Comparison of ENCODE assay signal across 9 mouse cellular contexts in genomic region chr5:111273589-111273988, GRCm38 (mm10). TPM values are rescaled to one million over a fixed set of nuclear protein-coding genes. Genes with fewer than 3 reads are reported as not detected.
DNase-seq lines count a peak whose midpoint lies in the region; ATAC-seq and TF ChIP-seq lines count a peak whose summit lies in the region.
"Had no signal": no experiment of that assay in that cellular context is flagged by ENCODE, and none has a peak within 500 bp of the region (broad histone marks: within the 10 kb centered on the region; RNA-seq: fewer than 3 reads in every experiment).

No protein-coding gene starts in this region.

- H3K4me2 ChIP-seq in hindbrain, embryonic 15.5 days = no peak overlapping the region
- H3K4me2 ChIP-seq: limb, embryonic 15.5 days had no signal

- WGBS in hindbrain, embryonic 15.5 days = 28% methylated on average over 10 of the region's 10 CpGs

- peaks cover 24% of the 10 kb centered on the region for H3K4me1 ChIP-seq in hindbrain, embryonic 15.5 days (replicated peaks)

- H3K9me3 ChIP-seq in hindbrain, embryonic 15.5 days = no peaks in the 10 kb centered on the region
- H3K9me3 ChIP-seq: limb, embryonic 15.5 days had no signal

- POLR2A ChIA-PET in Patski (lab: Charles Lee) = no interaction called here

- CTCF ChIA-PET in Patski (lab: Charles Lee) = interaction anchor here (0.6 to 3.6 kb wide), 11 partner anchors 9 to 434 kb away, joined by 3 to 20 read pairs (median 3); partner anchors contain the start of genes Chek2 and Hscb

- in situ Hi-C loops in Patski (cut with MboI; ENCODE audit: low pct_unique_long_range_greater_than_20kb) = loop anchor here (5.0 to 10.0 kb wide), 2 partner anchors 64 to 881 kb away; no protein-coding TSS in a partner anchor

- H3K9ac ChIP-seq in hindbrain, embryonic 15.5 days = no peak overlapping the region
- H3K9ac ChIP-seq: limb, embryonic 15.5 days had no signal

- DNase-seq in Patski (ENCODE audit: low read depth, low spot score) = no peak
- peak; percentile 86 for DNase-seq in cerebellum, adult 9-10 months
- DNase-seq in frontal cortex, postnatal 14 days (ENCODE audit: low spot score in 2 of 2) = peak; percentile 61 to 76
- peak; percentile 79 to 81 for DNase-seq in layer of hippocampus, postnatal 36 days
- peak; percentile 86 to 91 for DNase-seq in lung, postnatal 4 days
- DNase-seq in right cerebral cortex, adult 18-20 months = peak; percentile 83
- peak; percentile 66 for DNase-seq in urinary bladder, postnatal 10 days (ENCODE audit: low spot score)

- no peak for TF ChIP-seq CTCF in Patski (IDR thresholded peaks at IDR 0.05)

- no peak overlapping the region for H3K4me3 ChIP-seq in hindbrain, embryonic 15.5 days
- H3K4me3 ChIP-seq: limb, embryonic 15.5 days had no signal

- H3K27ac ChIP-seq in hindbrain, embryonic 15.5 days (replicated peaks) = no peak overlapping the region
- H3K27ac ChIP-seq: limb, embryonic 15.5 days had no signal

- ATAC-seq in Patski = peak; percentile 61
- peak; percentile 52; the same call in 1 of the 2 replicates for ATAC-seq in hindbrain, embryonic 15.5 days (ENCODE audit: low FRiP score, low read depth)

- peaks cover 38% of the 10 kb centered on the region for H3K36me3 ChIP-seq in hindbrain, embryonic 15.5 days

- no peaks in the 10 kb centered on the region for H3K27me3 ChIP-seq in Patski
- H3K27me3 ChIP-seq in hindbrain, embryonic 15.5 days = no peaks in the 10 kb centered on the region
- H3K27me3 ChIP-seq: limb, embryonic 15.5 days had no signal

RNA-seq across cellular contexts. Expression of gene Pitpnb, which starts 57.0 kb away (rescaled TPM):
- 102 TPM for polyA plus RNA-seq in Patski (2021)
- 94.8 and 94.9 TPM in 2 replicates for polyA plus RNA-seq in hindbrain, embryonic 15.5 days (2015; fragmentation: Nextera tagmentation; extraction: Ambion mirVana)
- total RNA-seq in layer of hippocampus, postnatal 36 days (2021) = 10 to 100 TPM; 78.6 to 82.7 TPM
